Mouse (Mus musculus) embryo, embryonic 10 days (tissue): ENCODE data around the gene Ifnk.

ENCODE experiments used
- DNase-seq: peaks from one replicate; pipeline ENCODE4 v3.0.0-alpha.2; 2015; ENCODE audit warnings: low spot score

Ifnk gene

DNA sequence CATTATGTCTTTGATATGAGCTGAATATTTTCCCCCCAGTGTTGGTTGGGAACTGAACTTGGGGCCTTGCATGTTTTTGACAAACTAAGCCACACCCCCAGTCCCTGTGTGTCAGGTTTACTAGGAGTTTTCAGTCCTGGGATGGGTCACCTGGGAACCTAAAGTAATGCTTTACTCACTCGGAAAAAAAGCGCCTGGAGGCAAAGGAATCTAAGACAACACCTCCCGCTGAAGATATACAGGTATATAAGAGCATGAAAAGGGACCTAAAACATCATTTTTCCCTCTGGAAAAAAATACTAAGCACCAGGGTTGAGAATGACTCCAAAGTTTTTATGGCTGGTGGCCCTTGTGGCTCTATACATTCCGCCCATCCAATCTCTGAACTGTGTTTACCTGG is at the start of gene Ifnk:
TSS of gene Ifnk (plus strand) at position 301 of the 400 bp plus-strand sequence.
- DNase-seq, result no peak

- no peak for DNase-seq
Observed at GRCm38 (mm10) chr4:35105115-35105773, 46.6 kb upstream of the Ifnk start.

- no peak for DNase-seq
Observed at GRCm38 (mm10) chr4:35112452-35112851, 39.4 kb upstream of the Ifnk start.

GRCm38 (mm10) chr4:35113516-35114248 is 38.2 kb upstream of the Ifnk start:
- no peak for DNase-seq

- DNase-seq, result no peak
Observed at GRCm38 (mm10) chr4:35114950-35115349, 36.9 kb upstream of the Ifnk start.

GRCm38 (mm10) chr4:35115933-35116332 is 35.9 kb upstream of the Ifnk start:
- no peak for DNase-seq

DNA sequence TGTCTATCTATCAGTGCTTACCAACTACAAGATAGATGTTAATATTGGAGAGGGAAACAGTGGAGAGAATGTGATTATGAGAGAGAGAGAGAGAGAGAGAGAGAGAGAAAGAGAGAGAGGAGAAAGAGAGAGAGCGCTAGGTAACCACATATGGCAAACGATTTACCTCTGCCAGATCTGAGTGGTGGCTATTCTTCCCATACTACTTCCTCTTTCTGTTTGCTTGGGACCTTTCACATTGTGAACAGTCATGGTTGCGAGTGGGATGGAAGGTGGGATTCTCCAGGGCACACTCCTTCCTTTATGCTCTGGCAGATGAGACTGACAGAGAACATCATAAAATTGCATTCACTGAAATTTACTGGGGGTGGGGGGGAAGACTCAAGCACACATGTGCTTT is 34.7 kb upstream of the Ifnk start:
- no peak for DNase-seq

DNA sequence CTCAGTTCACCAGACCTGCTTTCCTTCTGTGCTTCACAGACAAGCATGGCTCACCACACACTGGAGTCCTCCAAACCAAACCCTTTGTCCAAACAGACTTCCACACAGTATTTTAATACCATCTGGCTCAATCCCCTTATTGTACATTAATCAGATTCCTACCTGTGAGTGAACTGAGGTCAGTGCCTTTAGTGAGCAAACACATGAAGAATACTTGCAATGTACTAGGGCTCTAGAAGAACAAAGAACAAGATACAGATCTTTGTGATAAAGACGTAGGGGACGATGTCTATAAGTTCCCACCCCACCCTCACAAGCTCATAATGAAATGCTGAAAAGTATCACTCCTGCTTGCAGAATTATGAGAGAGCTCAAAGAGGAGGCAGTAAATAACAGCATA is 33.0 kb upstream of the Ifnk start:
- DNase-seq, result no peak

- no peak for DNase-seq
Observed at GRCm38 (mm10) chr4:35120159-35120558, 31.7 kb upstream of the Ifnk start.

GRCm38 (mm10) chr4:35120575-35120974 is 31.3 kb upstream of the Ifnk start:
- DNase-seq, result no peak

GRCm38 (mm10) chr4:35121060-35121459 is 30.8 kb upstream of the Ifnk start:
- DNase-seq, result peak; percentile 38

DNA sequence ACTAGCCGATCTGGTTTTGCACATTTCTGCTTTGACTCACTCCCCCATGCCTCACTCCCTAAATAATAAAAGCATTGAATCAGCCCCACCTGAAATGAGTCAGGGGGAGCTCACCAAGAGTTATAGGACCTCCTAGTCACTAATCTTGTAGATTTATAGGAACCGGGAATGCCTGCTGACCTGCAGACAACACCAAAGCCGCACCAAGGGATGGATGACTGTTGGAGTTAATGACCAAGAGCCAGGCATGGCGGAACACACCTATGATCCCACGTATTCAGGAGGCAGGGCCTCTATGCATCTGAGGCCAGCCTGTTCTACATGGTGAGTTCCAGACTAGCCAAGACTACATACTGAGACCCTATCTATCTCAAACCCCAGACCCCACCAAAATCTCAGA is 28.8 kb upstream of the Ifnk start:
- no peak for DNase-seq

- DNase-seq, result no peak
Observed at GRCm38 (mm10) chr4:35124027-35124426, 27.8 kb upstream of the Ifnk start.

DNA sequence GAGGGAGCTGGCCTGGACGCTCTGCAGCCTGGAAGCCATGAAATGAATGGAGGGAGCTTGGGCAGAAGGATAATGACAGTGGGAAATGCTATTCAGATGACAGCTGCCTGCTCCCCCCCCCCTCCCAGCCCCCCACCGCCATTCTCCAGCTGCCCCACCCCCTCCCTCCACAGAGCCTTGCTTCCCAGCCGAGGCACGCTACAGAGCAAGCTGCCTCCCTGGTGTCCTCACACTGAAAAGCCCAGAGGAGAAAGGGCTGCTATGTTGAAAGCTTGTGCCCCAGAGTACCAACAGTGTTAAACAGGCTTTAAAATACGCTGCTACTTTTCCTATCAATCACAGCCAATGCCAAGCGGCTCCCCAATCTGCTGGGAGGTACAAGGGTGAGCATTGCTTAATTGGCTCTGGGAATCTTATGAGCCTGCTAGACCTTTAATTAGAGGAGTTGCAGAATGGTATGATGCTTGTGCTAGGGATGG is 26.5 kb upstream of the Ifnk start:
- peak; percentile 59 for DNase-seq

- peak; percentile 56 for DNase-seq
Observed at GRCm38 (mm10) chr4:35126776-35127175, 25.1 kb upstream of the Ifnk start.

DNA sequence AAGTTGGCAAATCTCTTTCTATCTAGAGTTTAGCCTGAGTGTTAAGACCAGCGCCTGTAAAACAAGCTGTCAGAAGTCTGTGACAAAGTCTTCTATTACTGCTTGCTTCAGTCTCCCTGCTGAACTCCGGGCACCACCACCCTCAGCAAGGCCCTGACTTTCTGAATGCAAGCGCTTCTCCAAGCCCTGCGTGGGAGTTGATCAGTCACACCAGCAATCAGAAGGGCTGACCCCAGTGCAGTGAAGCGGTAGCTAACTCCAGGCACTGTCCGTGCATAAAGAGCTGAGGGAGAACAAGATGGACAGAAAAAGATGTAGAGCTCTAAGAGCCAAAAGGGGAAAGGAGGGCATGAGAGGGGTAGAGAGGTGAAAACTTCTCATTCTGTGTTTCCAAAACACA is 24.1 kb upstream of the Ifnk start:
- no peak for DNase-seq

GRCm38 (mm10) chr4:35130411-35130948 is 21.4 kb upstream of the Ifnk start:
- no peak for DNase-seq

DNA sequence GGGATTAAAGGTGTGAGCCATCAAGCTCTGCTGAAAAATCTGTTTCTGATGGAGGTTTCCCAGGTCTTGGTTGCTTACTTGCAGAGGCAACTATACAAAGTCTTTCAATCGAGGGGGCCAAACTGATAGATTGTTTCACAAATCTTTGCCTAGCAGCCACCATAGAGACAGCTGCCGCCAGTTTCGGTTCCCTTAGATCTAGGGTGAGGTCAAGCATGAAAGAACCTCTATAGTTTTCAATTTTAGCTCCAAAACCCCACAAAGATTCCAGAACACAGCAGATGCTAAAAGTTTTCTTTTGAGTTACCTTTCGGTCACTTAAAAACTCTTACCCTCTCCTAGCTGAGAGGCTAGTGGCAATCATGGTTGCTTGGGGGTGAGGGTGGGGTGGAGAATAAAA is 20.3 kb upstream of the Ifnk start:
- DNase-seq, result no peak

DNA sequence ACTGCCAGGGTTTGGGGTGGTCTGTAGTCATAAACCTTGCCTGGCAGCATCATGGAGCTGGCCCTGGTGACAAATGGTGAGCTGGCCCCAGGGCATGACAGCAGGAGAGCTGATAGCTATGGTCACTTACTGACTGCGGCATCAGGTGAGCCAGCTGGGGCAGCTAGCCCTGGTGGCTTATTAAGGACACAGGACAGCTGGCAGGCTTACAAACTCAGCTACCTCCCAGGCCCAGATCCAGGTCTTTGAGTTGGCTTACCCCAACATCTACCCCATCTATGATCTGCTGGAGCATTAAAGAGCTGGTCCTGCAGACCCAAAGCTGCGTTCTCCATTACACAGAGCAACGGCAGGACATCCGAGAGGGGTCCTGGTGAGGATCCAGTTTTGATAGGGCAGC is 18.4 kb upstream of the Ifnk start:
- no peak for DNase-seq

DNA sequence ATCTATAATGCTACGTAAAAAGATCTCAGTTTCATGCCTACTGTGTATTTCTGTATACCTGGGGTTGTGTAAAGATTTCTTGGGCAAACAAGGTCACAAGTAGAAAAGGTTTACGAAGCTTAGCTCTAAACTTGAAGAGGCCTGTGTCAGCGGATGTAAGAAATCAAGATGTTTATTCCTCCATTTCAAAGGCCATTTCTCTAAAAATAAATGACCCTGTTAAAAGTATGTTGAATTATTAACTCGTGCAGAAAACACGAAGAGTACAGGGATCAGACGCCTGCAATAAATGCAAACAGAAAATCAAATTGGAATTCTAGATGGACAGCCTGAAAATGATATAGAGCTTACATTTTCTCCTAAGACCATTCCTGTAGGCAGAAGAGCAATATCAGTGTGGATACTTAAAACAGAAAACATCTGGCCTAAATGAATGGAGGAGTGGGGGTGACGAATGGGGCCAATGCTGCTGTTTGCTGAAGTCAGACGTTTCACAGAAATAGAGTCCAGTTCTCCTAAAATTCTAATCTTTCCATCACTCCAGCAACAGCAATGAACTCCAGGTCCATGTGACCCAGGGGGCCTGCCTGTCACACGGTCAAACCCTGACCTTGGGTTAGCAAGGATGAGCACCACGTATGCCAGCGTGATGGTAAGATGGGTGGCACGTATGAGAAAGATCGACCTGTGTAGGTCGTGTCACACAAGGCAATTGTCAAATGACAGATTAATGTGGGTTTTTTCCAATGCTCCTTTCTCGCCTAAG is 16.8 kb upstream of the Ifnk start:
- DNase-seq, result no peak

DNA sequence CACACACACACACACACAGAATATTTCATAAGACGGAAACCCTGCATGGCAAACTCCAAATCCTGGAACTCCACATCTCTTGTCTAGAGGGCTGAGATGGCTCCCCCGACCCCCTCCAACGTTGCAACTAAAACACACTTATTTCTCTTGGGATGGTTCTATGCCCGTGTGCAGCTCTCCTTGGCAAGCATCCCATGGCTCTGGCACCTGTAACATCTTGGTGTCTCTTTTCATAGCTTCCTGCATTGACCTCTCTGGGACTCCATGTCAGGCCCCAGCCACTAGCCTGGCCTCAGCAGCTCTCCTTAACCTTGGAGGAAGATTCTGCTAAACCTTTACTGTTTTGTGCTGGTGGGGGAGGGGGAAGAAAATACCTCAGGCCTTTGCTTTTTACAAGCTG is 16.1 kb upstream of the Ifnk start:
- no peak for DNase-seq

- no peak for DNase-seq
Observed at GRCm38 (mm10) chr4:35136996-35137395, 14.9 kb upstream of the Ifnk start.

- no peak for DNase-seq
Observed at GRCm38 (mm10) chr4:35138077-35138476, 13.8 kb upstream of the Ifnk start.
